Mouse (Mus musculus) midbrain, embryonic 15.5 days (tissue): ENCODE results near the gene Mdm2. TPM values are rescaled to one million over a fixed set of nuclear protein-coding genes. Genes with fewer than 3 reads are reported as not detected.
"Not testable (repeated sequence)": the region's sequence is repeated elsewhere in the genome, so short reads cannot be mapped to it uniquely, and the experiment has no call there.

Experiments
- ATAC-seq: fragments of 200-750 bp; cut with Nextera tagmentation; replicated peaks from 2 replicates; pipeline ENCODE4 v1.8.0; 2017; ENCODE audit warnings: moderate TSS enrichment
- H3K27ac ChIP-seq: fragments of 300-500 bp; sonication (generic); 2 replicates; pipeline ENCODE4 v1.5.1; 2015; ENCODE audit warnings: mild to moderate bottlenecking, inconsistent platforms
- H3K27me3 ChIP-seq: fragments of 300-500 bp; sonication (generic); replicated peaks from 2 replicates; pipeline ENCODE4 v1.6.1; 2015; ENCODE audit warnings: inconsistent platforms
- H3K36me3 ChIP-seq: fragments of 300-500 bp; sonication (generic); replicated peaks from 2 replicates; pipeline ENCODE4 v1.6.1; 2015; ENCODE audit warnings: inconsistent platforms
- H3K4me1 ChIP-seq: fragments of 300-500 bp; sonication (generic); 2 replicates; pipeline ENCODE4 v1.6.1; 2015; ENCODE audit warnings: inconsistent platforms
- H3K4me2 ChIP-seq: fragments of 300-500 bp; sonication (generic); 2 replicates; pipeline ENCODE4 v1.6.1; 2015; ENCODE audit warnings: inconsistent platforms, mild to moderate bottlenecking, moderate library complexity
- H3K4me3 ChIP-seq: fragments of 300-500 bp; sonication (generic); 2 replicates; pipeline ENCODE4 v1.5.1; 2015; ENCODE audit warnings: mild to moderate bottlenecking, inconsistent platforms
- H3K9ac ChIP-seq: fragments of 300-500 bp; sonication (generic); 2 replicates; pipeline ENCODE4 v1.6.1; 2015; ENCODE audit warnings: mild to moderate bottlenecking, inconsistent platforms
- H3K9me3 ChIP-seq: fragments of 300-500 bp; sonication (generic); 2 replicates; pipeline ENCODE4 v1.6.1; 2016; ENCODE audit warnings: inconsistent platforms
- WGBS: fragments of 180-500 bp; shearing (Covaris S2); methylation state at CpG from one replicate; pipeline ENCODE4 v1.1.7; 2015; ENCODE audit warnings: mixed read lengths; 5-methylcytosine and 5-hydroxymethylcytosine counted together
- polyA plus RNA-seq: library from polyadenylated mRNA; unstranded; fragments of >200 nt; fragmentation: Nextera tagmentation; extraction: Ambion mirVana; gene quantifications from 2 replicates; pipeline ENCODE4 v1.2.1, GENCODE M21; 2015

The Mdm2 gene
- 49.8 and 58.2 TPM in 2 replicates for polyA plus RNA-seq

- no peaks in the 10 kb centered on the region for H3K9me3 ChIP-seq
- no peaks in the 10 kb centered on the region for H3K27me3 ChIP-seq
- peak within 1 kb of the TSS; percentile 61 for H3K4me2 ChIP-seq
- under 1% methylated on average over 50 of the region's 52 CpGs for WGBS
- H3K9ac ChIP-seq: peak within 1 kb of the TSS; percentile 100
- peaks cover 25% of the 10 kb centered on the region for H3K4me1 ChIP-seq
- H3K27ac ChIP-seq: peak within 1 kb of the TSS; percentile 100
- peak within 1 kb of the TSS; percentile 99 for H3K4me3 ChIP-seq
- peaks cover 9% of the 10 kb centered on the region; the same call in 1 of the 2 replicates for H3K36me3 ChIP-seq
- ATAC-seq: peak; percentile 93
Observed at GRCm38 (mm10) chr10:117710604-117711141, at the start of gene Mdm2. Gene Mdm2 (minus strand): TSS chr10:117710758.

- no peak for ATAC-seq
- H3K27ac ChIP-seq: no peak overlapping the region
- peaks cover 40% of the 10 kb centered on the region for H3K36me3 ChIP-seq
- no peaks in the 10 kb centered on the region for H3K9me3 ChIP-seq
- H3K4me2 ChIP-seq: no peak overlapping the region
- no peak overlapping the region for H3K4me3 ChIP-seq
- no peaks in the 10 kb centered on the region for H3K27me3 ChIP-seq
- no peaks in the 10 kb centered on the region for H3K4me1 ChIP-seq
- 96% methylated on average over 10 of the region's 10 CpGs for WGBS
- no peak overlapping the region for H3K9ac ChIP-seq
Observed at GRCm38 (mm10) chr10:117759844-117760630, 49.5 kb upstream of the Mdm2 start.

GRCm38 (mm10) chr10:117758749-117759727 is 48.5 kb upstream of the Mdm2 start:
- Histone ChIP-seq H3K4me2 (no peak overlapping the region), H3K9me3 (no peaks in the 10 kb centered on the region), H3K4me1 (no peaks in the 10 kb centered on the region), H3K9ac (no peak overlapping the region; the same call in 1 of the 2 replicates), H3K27me3 (no peaks in the 10 kb centered on the region), H3K27ac (no peak overlapping the region), H3K36me3 (peaks cover 40% of the 10 kb centered on the region), H3K4me3 (no peak overlapping the region)
- no peak for ATAC-seq
- WGBS: 91% methylated on average over 18 of the region's 18 CpGs

GRCm38 (mm10) chr10:117758344-117758743 is 47.8 kb upstream of the Mdm2 start:
- H3K27me3 ChIP-seq, H3K9me3 ChIP-seq, H3K9ac ChIP-seq, H3K4me1 ChIP-seq, H3K27ac ChIP-seq, H3K4me2 ChIP-seq, H3K4me3 ChIP-seq, ATAC-seq: not testable (repeated sequence)
- peaks cover 35% of the 10 kb centered on the region for H3K36me3 ChIP-seq
- WGBS: 93% methylated on average over 3 of the region's 3 CpGs

- Histone ChIP-seq H3K9ac (no peak overlapping the region), H3K27ac (no peak overlapping the region), H3K4me2 (no peak overlapping the region), H3K4me1 (no peaks in the 10 kb centered on the region), H3K27me3 (no peaks in the 10 kb centered on the region), H3K9me3 (no peaks in the 10 kb centered on the region), H3K4me3 (no peak overlapping the region), H3K36me3 (peaks cover 32% of the 10 kb centered on the region)
- 94% methylated on average over 7 of the region's 7 CpGs for WGBS
- ATAC-seq: no peak
Observed at GRCm38 (mm10) chr10:117757796-117758342, 47.3 kb upstream of the Mdm2 start.

- Histone ChIP-seq H3K9ac (no peak overlapping the region), H3K27ac (no peak overlapping the region), H3K9me3 (no peaks in the 10 kb centered on the region), H3K4me1 (no peaks in the 10 kb centered on the region), H3K27me3 (no peaks in the 10 kb centered on the region), H3K4me3 (no peak overlapping the region), H3K4me2 (no peak overlapping the region), H3K36me3 (peaks cover 32% of the 10 kb centered on the region)
- no peak for ATAC-seq
- WGBS: 91% methylated on average over 1 of the region's 1 CpGs
Observed at GRCm38 (mm10) chr10:117757259-117757658, 46.7 kb upstream of the Mdm2 start.

- 92% methylated on average over 5 of the region's 5 CpGs for WGBS
- Histone ChIP-seq H3K27ac (no peak overlapping the region), H3K36me3 (peaks cover 36% of the 10 kb centered on the region)
Observed at GRCm38 (mm10) chr10:117756784-117757183, 46.2 kb upstream of the Mdm2 start.

GRCm38 (mm10) chr10:117755799-117756467 is 45.4 kb upstream of the Mdm2 start:
- Histone ChIP-seq H3K4me1 (no peaks in the 10 kb centered on the region), H3K27me3 (no peaks in the 10 kb centered on the region), H3K4me3 (no peak overlapping the region), H3K36me3 (peaks cover 35% of the 10 kb centered on the region), H3K27ac (no peak overlapping the region), H3K4me2 (no peak overlapping the region), H3K9ac (no peak overlapping the region), H3K9me3 (no peaks in the 10 kb centered on the region)
- ATAC-seq: no peak
- 93% methylated on average over 11 of the region's 11 CpGs for WGBS

More at GRCm38 (mm10) chr10:117756784-117757183, 46.2 kb upstream of the Mdm2 start:
- no peak for ATAC-seq
- Histone ChIP-seq H3K9ac (no peak overlapping the region), H3K4me1 (no peaks in the 10 kb centered on the region), H3K9me3 (no peaks in the 10 kb centered on the region), H3K4me3 (no peak overlapping the region), H3K27me3 (no peaks in the 10 kb centered on the region), H3K4me2 (no peak overlapping the region)

- no peaks in the 10 kb centered on the region for H3K4me1 ChIP-seq
- H3K36me3 ChIP-seq: peaks cover 35% of the 10 kb centered on the region
- no peak overlapping the region for H3K9ac ChIP-seq
- no peak overlapping the region for H3K4me2 ChIP-seq
- no peak overlapping the region for H3K27ac ChIP-seq
- 92% methylated on average over 13 of the region's 13 CpGs for WGBS
- H3K27me3 ChIP-seq: no peaks in the 10 kb centered on the region
- H3K9me3 ChIP-seq: no peaks in the 10 kb centered on the region
- no peak for ATAC-seq
- no peak overlapping the region for H3K4me3 ChIP-seq
Observed at GRCm38 (mm10) chr10:117755086-117755798, 44.7 kb upstream of the Mdm2 start.

GRCm38 (mm10) chr10:117754609-117754940 is 44.0 kb upstream of the Mdm2 start:
- Histone ChIP-seq H3K9ac (no peak overlapping the region), H3K9me3 (no peaks in the 10 kb centered on the region), H3K4me2 (no peak overlapping the region), H3K27me3 (no peaks in the 10 kb centered on the region), H3K36me3 (peaks cover 37% of the 10 kb centered on the region), H3K27ac (no peak overlapping the region), H3K4me3 (no peak overlapping the region), H3K4me1 (no peaks in the 10 kb centered on the region)
- no peak for ATAC-seq
- WGBS: 96% methylated on average over 7 of the region's 7 CpGs
